Mouse (Mus musculus): ENCODE measurements at regions not wholly inside any gene's neighbourhood (a gene's known extent, or its start where the extent isn't known, plus 50 kb on each side); places are given as distances from the start of the nearest gene placed in this dataset.
A peak's percentile ranks its signal among the peaks of the same experiment; 100 is the strongest.

DNA sequence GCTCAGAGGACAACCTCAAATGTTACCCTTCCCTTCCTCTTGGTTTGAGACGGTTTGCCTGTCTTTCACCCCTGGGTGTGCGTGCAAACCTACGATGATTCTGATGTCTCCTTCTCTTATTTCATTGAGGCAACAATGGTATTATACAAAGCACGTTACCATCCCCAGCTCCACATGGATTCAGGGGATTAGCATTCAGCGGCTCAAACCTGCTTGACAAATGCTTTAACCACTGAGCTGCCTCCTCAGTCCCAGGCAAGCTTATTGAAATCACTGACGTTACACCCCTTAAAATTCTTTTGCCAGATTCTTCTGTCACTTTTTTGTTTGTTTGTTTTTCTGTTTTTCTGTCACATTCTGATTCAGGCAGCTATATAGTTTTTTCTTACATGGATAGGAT is 612.4 kb upstream of the A1bg start:
- WGBS = 79% methylated on average over 6 of the region's 6 CpGs
- ATAC-seq (replicated peaks; ENCODE audit: low FRiP score) = no peak
- Histone ChIP-seq H3K27ac (no peak overlapping the region), H3K36me3 (no peaks in the 10 kb centered on the region), H3K9me3 (replicated peaks) (no peaks in the 10 kb centered on the region), H3K27me3 (no peaks in the 10 kb centered on the region), H3K4me2 (no peak overlapping the region), H3K4me3 (replicated peaks) (no peak overlapping the region), H3K4me1 (peaks cover 9% of the 10 kb centered on the region; the same call in 1 of the 2 replicates), H3K9ac (no peak overlapping the region)

DNA sequence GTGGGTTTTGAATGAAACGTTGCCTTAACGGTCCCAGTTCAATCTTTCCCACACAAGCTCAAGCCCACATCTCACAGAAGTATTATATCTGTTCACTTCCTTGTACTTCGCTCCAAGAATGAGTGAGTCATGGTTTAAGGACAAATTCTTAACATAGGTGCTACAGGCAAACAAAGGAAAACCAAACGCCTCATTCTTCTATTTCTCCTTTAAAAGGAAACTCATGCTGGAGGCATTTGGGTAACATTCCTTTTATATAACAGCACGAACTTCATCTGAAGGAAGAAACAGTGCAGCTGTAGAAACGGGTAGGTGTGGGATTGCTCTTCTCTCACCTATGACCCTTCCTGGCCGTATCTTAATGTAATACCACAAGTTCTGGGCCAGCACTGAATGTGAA is 610.0 kb upstream of the A1bg start:
- no peak overlapping the region for H3K9ac ChIP-seq
- H3K4me1 ChIP-seq = peaks cover 9% of the 10 kb centered on the region; the same call in 1 of the 2 replicates
- no peak overlapping the region for H3K4me2 ChIP-seq
- H3K4me3 ChIP-seq (replicated peaks) = no peak overlapping the region
- H3K36me3 ChIP-seq = no peaks in the 10 kb centered on the region
- H3K27me3 ChIP-seq = no peaks in the 10 kb centered on the region
- H3K9me3 ChIP-seq (replicated peaks) = no peaks in the 10 kb centered on the region
- WGBS = 73% methylated on average over 7 of the region's 7 CpGs
- no peak overlapping the region for H3K27ac ChIP-seq
- ATAC-seq (replicated peaks; ENCODE audit: low FRiP score) = no peak

DNA sequence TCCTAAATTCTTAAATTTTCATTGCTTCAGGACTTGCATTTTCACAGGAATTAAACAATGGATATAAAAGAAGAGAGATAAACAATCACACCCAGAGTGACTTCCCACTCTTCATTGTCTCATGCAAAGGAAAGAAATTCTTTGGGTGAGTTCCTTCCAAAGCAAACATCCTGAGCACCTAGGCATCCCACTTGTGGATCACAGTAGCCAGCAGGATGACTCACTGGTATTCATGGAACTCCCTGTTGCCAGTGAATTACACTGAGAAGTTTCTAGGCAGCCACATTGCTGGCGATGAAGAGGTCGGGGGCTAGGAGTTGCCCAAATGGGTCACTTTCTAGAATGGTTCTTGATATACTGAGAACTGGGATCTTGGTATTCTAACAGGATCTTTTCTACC is 609.2 kb upstream of the A1bg start:
- ATAC-seq (replicated peaks; ENCODE audit: low FRiP score) = no peak
- H3K4me3 ChIP-seq (replicated peaks) = no peak overlapping the region
- H3K9ac ChIP-seq = no peak overlapping the region
- no peaks in the 10 kb centered on the region for H3K36me3 ChIP-seq
- no peak overlapping the region for H3K4me2 ChIP-seq
- no peaks in the 10 kb centered on the region for H3K9me3 ChIP-seq (replicated peaks)
- H3K27ac ChIP-seq = no peak overlapping the region
- H3K27me3 ChIP-seq = no peaks in the 10 kb centered on the region
- 92% methylated on average over 2 of the region's 2 CpGs for WGBS
- H3K4me1 ChIP-seq = peaks cover 9% of the 10 kb centered on the region; the same call in 1 of the 2 replicates

DNA sequence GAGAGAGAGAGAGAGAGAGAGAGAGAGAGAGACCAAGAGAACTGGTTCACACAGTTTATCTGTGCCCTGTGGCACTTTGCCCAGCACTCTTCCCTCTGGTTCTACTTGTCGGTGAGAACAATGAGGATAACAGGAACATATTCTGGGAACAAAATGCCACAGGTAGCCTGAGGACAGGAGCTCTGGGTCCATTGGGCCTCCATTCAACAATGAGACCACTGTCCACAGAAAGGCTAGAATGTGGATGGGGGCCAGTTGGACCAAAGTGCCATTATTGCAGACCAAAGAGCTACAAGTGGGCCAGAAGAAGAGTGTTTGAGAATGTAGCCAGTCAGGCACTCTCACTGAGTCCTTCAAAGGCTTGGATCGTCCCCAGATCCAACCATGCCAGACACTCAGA is 600.2 kb upstream of the A1bg start:
- H3K36me3 ChIP-seq = no peaks in the 10 kb centered on the region
- no peak overlapping the region for H3K9ac ChIP-seq
- H3K27me3 ChIP-seq = no peaks in the 10 kb centered on the region
- no peaks in the 10 kb centered on the region for H3K4me1 ChIP-seq
- H3K4me2 ChIP-seq = no peak overlapping the region
- no peak overlapping the region for H3K27ac ChIP-seq
- no peak for ATAC-seq (replicated peaks; ENCODE audit: low FRiP score)
- H3K9me3 ChIP-seq (replicated peaks) = no peaks in the 10 kb centered on the region
- no peak overlapping the region for H3K4me3 ChIP-seq (replicated peaks)
- WGBS = 82% methylated on average over 2 of the region's 2 CpGs

DNA sequence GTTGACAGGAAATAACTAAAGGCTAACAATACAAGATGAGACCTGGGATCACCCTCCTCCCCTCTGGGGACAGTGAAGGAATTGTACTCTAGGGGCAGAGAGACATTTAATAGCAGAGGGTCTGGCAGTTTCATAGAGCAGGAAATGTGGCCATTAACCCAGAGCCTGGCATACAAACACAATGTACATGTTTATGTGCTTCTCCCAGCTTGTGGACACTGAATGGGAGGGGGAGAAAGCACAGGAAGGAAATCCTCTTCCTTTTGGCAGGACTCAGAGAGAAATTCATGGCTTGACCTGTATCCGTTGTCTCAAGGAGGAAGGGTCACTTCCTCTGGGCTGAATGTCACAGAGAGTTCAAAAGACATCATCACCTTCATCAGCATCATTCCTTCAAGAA is 594.5 kb upstream of the A1bg start:
- H3K9ac ChIP-seq = no peak overlapping the region
- 20% methylated on average over 1 of the region's 1 CpGs for WGBS
- H3K36me3 ChIP-seq = no peaks in the 10 kb centered on the region
- no peaks in the 10 kb centered on the region for H3K27me3 ChIP-seq
- ATAC-seq (replicated peaks; ENCODE audit: low FRiP score) = peak; percentile 56; the same call in 1 of the 2 replicates
- H3K4me2 ChIP-seq = no peak overlapping the region
- H3K4me3 ChIP-seq (replicated peaks) = no peak overlapping the region
- H3K9me3 ChIP-seq (replicated peaks) = no peaks in the 10 kb centered on the region
- H3K4me1 ChIP-seq = no peaks in the 10 kb centered on the region; the same call in 1 of the 2 replicates
- H3K27ac ChIP-seq = no peak overlapping the region

DNA sequence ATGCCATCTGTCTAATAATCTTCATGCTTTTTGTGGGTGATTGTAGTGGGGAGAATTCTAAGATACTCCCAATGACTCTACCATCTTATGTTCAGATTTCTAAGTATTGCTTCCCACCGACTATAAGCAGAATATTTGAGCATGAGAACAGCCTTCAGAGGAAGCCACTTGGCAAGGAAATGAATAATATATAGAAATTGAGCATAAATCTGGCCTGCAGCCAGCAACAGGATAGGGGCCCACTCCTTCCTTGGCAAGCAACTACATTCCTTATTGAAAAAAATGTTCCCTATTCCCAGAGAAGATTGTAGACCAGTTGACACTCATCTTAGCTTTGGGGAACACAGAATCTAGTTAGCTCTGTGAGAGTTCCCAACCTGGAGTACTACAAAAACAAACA is 591.5 kb upstream of the A1bg start:
- H3K27ac ChIP-seq = no peak overlapping the region
- WGBS = 47% methylated on average over 1 of the region's 1 CpGs

DNA sequence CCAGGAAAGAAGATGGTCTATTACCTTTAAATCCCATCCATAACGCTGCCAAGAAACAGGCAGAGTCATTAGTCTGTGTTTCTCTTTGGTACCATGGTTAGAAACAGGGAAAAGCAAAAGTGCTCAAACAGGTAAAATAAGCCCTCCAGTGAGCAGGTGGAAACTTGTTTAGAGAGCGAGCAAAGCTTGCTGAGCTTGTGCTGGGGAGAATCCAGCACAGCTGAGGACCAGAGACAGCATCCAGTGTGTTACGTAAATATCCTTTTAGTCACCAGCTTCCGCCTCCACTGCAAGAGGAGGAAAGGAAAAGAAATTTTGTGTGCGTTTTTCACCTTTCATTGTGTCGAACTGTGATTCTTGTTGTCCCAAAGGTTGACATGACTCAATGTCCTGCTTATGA is 586.0 kb upstream of the A1bg start:
- Histone ChIP-seq H3K4me1 (no peaks in the 10 kb centered on the region; the same call in 1 of the 2 replicates), H3K4me3 (replicated peaks) (no peak overlapping the region), H3K4me2 (no peak overlapping the region), H3K27ac (no peak overlapping the region), H3K9ac (no peak overlapping the region), H3K27me3 (no peaks in the 10 kb centered on the region), H3K36me3 (no peaks in the 10 kb centered on the region), H3K9me3 (replicated peaks) (no peaks in the 10 kb centered on the region)
- 88% methylated on average over 6 of the region's 6 CpGs for WGBS
- ATAC-seq (replicated peaks; ENCODE audit: low FRiP score) = no peak

More for the DNA sequence above, 591.5 kb upstream of the A1bg start:
- no peak for ATAC-seq (replicated peaks; ENCODE audit: low FRiP score)
- H3K36me3 ChIP-seq = no peaks in the 10 kb centered on the region
- H3K27me3 ChIP-seq = no peaks in the 10 kb centered on the region
- H3K4me1 ChIP-seq = no peaks in the 10 kb centered on the region; the same call in 1 of the 2 replicates
- H3K4me2 ChIP-seq = no peak overlapping the region
- no peak overlapping the region for H3K4me3 ChIP-seq (replicated peaks)
- no peaks in the 10 kb centered on the region for H3K9me3 ChIP-seq (replicated peaks)
- no peak overlapping the region for H3K9ac ChIP-seq

DNA sequence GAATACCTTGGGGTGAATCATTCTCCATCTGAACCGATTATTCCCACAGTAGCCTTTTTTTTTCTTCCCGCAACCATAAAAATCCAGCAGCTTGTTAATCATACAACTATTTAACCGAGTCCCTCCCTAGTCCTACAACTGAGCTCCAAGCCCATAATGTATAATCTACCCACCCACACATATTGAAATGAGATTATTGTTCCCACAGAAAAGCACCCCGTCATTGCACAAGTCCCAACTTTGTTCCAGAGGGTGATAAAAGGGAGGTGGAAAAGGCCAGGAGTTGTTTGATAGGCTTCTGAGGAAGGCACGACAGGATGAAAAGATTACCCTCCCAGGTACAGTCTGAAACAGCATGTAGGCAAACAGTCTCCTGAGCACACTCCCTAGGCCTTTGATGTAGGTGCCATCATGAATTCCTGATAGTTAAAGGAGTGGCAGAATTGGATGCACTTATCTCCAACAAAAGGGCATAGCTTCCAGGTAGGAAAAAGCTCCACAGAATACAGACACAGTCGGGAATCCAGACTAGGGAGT is 583.6 kb upstream of the A1bg start:
- no peaks in the 10 kb centered on the region for H3K9me3 ChIP-seq (replicated peaks)
- WGBS = 71% methylated on average over 6 of the region's 6 CpGs
- H3K27me3 ChIP-seq = no peaks in the 10 kb centered on the region
- no peak overlapping the region for H3K4me3 ChIP-seq (replicated peaks)
- no peak for ATAC-seq (replicated peaks; ENCODE audit: low FRiP score)
- H3K27ac ChIP-seq = no peak overlapping the region
- no peaks in the 10 kb centered on the region for H3K36me3 ChIP-seq
- H3K4me2 ChIP-seq = no peak overlapping the region
- H3K9ac ChIP-seq = no peak overlapping the region
- no peaks in the 10 kb centered on the region for H3K4me1 ChIP-seq

DNA sequence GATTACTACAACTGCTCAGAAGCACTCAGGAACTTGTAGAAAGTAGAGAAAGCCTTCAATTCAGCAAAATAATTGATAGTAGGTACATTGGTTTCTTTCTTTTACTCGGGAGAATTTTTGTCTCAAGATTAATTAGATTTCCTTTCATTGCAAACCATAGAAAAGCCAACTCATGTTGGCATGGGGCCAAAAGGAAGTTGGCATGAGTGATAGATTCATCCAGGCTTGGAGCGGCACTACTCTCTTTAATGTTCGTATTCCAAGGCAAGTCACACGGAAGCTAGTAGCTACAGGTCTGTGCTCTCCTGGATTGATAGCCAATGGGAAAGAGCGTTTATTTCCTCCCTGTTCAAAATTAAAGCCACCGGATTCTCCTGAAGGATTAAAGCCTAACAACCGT is 580.6 kb upstream of the A1bg start:
- Histone ChIP-seq H3K4me1 (no peaks in the 10 kb centered on the region), H3K4me3 (replicated peaks) (no peak overlapping the region), H3K27ac (no peak overlapping the region), H3K4me2 (no peak overlapping the region), H3K9ac (no peak overlapping the region), H3K27me3 (no peaks in the 10 kb centered on the region), H3K36me3 (no peaks in the 10 kb centered on the region), H3K9me3 (replicated peaks) (no peaks in the 10 kb centered on the region)
- WGBS = 72% methylated on average over 7 of the region's 7 CpGs
- ATAC-seq (replicated peaks; ENCODE audit: low FRiP score) = no peak

DNA sequence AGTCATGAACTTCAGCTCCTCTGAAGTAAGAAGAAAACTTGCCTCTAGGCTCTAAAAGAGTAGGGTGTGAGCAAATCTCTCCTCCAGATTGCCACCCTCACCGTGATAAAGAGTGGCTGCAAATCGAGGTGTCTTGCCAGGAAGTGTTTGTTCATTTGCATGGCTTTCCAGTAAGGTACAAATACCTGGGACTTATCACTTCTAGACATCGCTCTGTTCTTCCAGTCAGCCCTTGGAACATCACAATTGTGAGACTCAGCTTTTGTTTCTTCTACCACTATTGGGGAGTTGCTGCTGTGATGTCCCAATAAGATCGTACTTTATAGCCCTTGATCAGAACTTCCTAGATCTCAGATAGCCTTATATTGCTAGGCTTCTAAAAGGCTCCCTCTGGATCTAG is 566.9 kb upstream of the A1bg start:
- no peak for ATAC-seq (replicated peaks; ENCODE audit: low FRiP score)
- H3K27ac ChIP-seq = no peak overlapping the region
- H3K27me3 ChIP-seq = no peaks in the 10 kb centered on the region
- no peaks in the 10 kb centered on the region for H3K9me3 ChIP-seq (replicated peaks)
- WGBS = 83% methylated on average over 4 of the region's 4 CpGs
- H3K4me3 ChIP-seq (replicated peaks) = no peak overlapping the region
- no peaks in the 10 kb centered on the region for H3K36me3 ChIP-seq
- no peaks in the 10 kb centered on the region for H3K4me1 ChIP-seq
- H3K9ac ChIP-seq = no peak overlapping the region
- H3K4me2 ChIP-seq = no peak overlapping the region

DNA sequence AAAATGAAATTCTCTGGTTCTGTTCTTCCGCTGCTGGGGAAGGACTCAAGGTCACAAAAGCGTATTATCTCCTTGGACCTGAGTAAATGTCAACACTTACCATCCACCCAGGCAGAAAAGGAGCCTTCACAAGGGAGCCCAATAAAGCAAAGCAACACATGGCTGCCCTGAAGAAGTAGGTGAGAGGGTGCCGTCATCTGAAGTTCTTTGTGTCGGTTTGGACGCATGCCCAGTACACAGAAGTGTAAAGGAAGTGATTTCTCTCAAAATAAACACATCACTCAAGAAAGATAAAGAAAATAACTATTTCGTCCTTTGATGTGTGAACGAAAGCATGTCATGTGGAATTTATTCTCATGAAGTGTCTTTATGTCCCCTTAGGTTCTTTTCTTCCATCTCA is 559.0 kb upstream of the A1bg start:
- Histone ChIP-seq H3K9ac (no peak overlapping the region), H3K9me3 (replicated peaks) (no peaks in the 10 kb centered on the region), H3K4me1 (no peaks in the 10 kb centered on the region), H3K27ac (no peak overlapping the region), H3K36me3 (no peaks in the 10 kb centered on the region), H3K4me2 (no peak overlapping the region), H3K27me3 (no peaks in the 10 kb centered on the region), H3K4me3 (replicated peaks) (no peak overlapping the region)
- ATAC-seq (replicated peaks; ENCODE audit: low FRiP score) = no peak
- 53% methylated on average over 7 of the region's 7 CpGs for WGBS

DNA sequence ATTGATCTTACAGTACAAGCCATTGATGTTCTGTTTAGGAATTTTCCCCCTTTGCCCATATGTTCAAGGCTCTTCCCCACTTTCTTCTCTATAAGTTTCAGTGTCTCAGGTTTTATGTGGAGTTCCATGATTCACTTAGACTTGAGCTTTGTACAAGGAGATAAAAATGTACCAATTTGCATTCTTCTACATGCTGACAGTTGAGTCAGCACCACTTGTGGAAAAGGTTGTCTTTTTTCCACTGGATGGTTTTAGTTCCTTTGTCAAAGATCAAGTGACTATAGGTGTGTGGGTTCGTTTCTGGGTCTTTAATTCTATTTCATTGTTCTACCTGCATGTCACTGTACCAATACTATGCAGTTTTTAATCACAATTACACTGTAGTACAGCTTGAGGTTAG is 551.1 kb upstream of the A1bg start:
- Histone ChIP-seq H3K4me3 (replicated peaks) (no peak overlapping the region), H3K27me3 (no peaks in the 10 kb centered on the region), H3K36me3 (no peaks in the 10 kb centered on the region), H3K4me2 (no peak overlapping the region), H3K9ac (no peak overlapping the region), H3K4me1 (no peaks in the 10 kb centered on the region), H3K9me3 (replicated peaks) (no peaks in the 10 kb centered on the region), H3K27ac (no peak overlapping the region)
- no peak for ATAC-seq (replicated peaks; ENCODE audit: low FRiP score)
- WGBS = 51% methylated on average over 1 of the region's 1 CpGs

DNA sequence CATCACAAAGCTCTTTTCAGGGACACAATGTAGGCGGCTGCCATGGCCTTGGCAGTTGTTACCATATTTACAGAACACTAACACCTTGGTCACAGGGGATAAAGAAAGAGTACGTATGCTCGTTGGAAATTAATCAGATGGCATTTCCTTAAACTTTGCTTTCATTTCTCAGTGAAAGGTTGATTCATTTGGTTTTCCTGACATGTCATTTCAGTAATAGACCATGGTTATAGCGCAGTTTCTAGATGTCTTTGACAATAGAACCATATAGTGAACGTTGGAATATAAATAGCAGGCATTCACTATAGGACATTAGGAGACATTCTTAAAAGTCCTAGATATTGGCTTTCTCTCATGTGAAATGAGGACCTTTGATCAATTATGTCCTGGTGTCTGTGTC is 532.2 kb upstream of the A1bg start:
- no peak for ATAC-seq (replicated peaks; ENCODE audit: low FRiP score)
- Histone ChIP-seq H3K4me1 (no peaks in the 10 kb centered on the region), H3K9me3 (replicated peaks) (no peaks in the 10 kb centered on the region), H3K9ac (no peak overlapping the region), H3K36me3 (no peaks in the 10 kb centered on the region), H3K27ac (no peak overlapping the region), H3K27me3 (no peaks in the 10 kb centered on the region), H3K4me3 (replicated peaks) (no peak overlapping the region), H3K4me2 (no peak overlapping the region)
- 86% methylated on average over 5 of the region's 5 CpGs for whole genome bisulfite sequencing

All from kidney, embryonic 15.5 days (tissue).